Mouse (Mus musculus) heart, postnatal 0 days (tissue): ENCODE data around the gene Snx9.

Experiments
- CTCF ChIP-seq: IDR thresholded peaks from 2 replicates; pipeline ENCODE4 v1.5.1; 2016; ENCODE audit warnings: antibody characterized with exemption, control low read depth, low read depth
- EP300 ChIP-seq: IDR thresholded peaks from 2 replicates; pipeline ENCODE4 v1.6.1; 2016; ENCODE audit warnings: antibody characterized with exemption, low read depth

- TF ChIP-seq CTCF (no peak), EP300 (no peak)
Observed at GRCm38 (mm10) chr17:5969246-5969645, 128.1 kb downstream of the Snx9 start.
